ENCODE assay signal across 8 mouse cellular contexts in the genomic region with DNA sequence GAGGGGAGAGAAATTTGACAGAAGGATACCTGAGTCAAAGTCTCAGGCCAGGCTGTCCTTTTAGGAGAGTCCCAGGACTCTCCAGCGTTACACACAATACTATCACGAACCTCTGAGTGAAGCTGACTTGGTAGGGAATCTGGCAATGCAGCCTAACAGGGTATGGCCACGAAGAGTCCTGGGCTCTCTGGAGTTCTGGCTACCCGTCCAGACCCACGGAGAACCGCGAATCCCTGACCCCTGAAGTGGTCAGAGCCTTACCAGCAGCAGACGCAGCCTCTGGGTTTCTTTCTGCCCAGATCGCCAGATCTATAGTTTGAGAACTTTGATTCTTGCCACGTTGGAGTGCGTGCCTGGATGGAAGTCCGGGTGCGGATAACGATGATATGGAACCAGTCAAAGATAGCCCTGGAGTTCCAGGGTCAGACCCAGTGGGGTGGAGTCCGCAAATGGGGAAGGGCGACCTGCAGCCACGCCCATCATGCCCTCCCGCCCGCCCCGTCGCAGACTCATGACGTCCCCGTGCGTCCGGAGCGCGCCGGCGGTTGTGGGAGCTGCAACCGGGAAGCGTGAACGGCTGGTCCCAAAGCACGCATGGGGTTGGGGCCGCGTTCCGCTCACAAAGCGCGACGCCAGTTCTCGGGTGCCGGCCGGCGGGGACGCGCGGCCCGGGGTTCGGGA. TPM values are rescaled to one million over a fixed set of nuclear protein-coding genes. Genes with fewer than 3 reads are reported as not detected.
DNase-seq lines count a peak whose midpoint lies in the region; ATAC-seq and TF ChIP-seq lines count a peak whose summit lies in the region.

Gene Dhrs1, minus strand, starts transcription at position 511 of the 681 bp plus-strand sequence.
Gene Nop9, plus strand, starts transcription at position 514 of the 681 bp plus-strand sequence.

- peaks cover 43% of the 10 kb centered on the region for H3K4me1 ChIP-seq in G1E (ENCODE audit: insufficient read depth, low read depth, low read length)
- 0 out of 2 replicates have a peak, but pooled peaks cover 4% of the 10 kb centered on the region for H3K4me1 ChIP-seq in cerebellum, adult 2 months (ENCODE audit: control insufficient read depth, insufficient read depth, low read length)
- H3K4me1 ChIP-seq in forebrain, postnatal 0 days (ENCODE audit: insufficient read depth): 0 out of 2 replicates have a peak, but pooled peaks cover 12% of the 10 kb centered on the region
- peaks cover 7% of the 10 kb centered on the region; the same call in 1 of the 2 replicates for H3K4me1 ChIP-seq in lung, embryonic 14.5 days (ENCODE audit: insufficient read depth)

- H3K36me3 ChIP-seq in G1E (replicated peaks): peaks cover 68% of the 10 kb centered on the region
- peaks cover 24% of the 10 kb centered on the region for H3K36me3 ChIP-seq in forebrain, postnatal 0 days (ENCODE audit: insufficient read depth)
- peaks cover 52% of the 10 kb centered on the region for H3K36me3 ChIP-seq in lung, embryonic 14.5 days (ENCODE audit: insufficient read depth)

- peak within 1 kb of the TSS; percentile 13; the same call in 1 of the 2 replicates for H3K27ac ChIP-seq in cerebellum, adult 2 months (ENCODE audit: insufficient read depth, low read length)
- H3K27ac ChIP-seq in forebrain, postnatal 0 days (ENCODE audit: low read depth, low read length): peak within 1 kb of the TSS; percentile 62; the same call in 1 of the 2 replicates
- peak within 1 kb of the TSS; percentile 78 for H3K27ac ChIP-seq in layer of hippocampus, adult 2 months
- H3K27ac ChIP-seq in lung, embryonic 14.5 days (ENCODE audit: low read depth): peak within 1 kb of the TSS; percentile 50; the same call in 1 of the 2 replicates

- no peaks in the 10 kb centered on the region for H3K27me3 ChIP-seq in G1E (ENCODE audit: insufficient read depth, low read length)
- H3K27me3 ChIP-seq in cerebellum, adult 2 months (ENCODE audit: control insufficient read depth, insufficient read depth, low read length): no peaks in the 10 kb centered on the region
- no peaks in the 10 kb centered on the region for H3K27me3 ChIP-seq in forebrain, postnatal 0 days (ENCODE audit: insufficient read depth, low read length)
- H3K27me3 ChIP-seq in lung, embryonic 14.5 days (ENCODE audit: insufficient read depth, low read length): no peaks in the 10 kb centered on the region

- peak; percentile 55 for ATAC-seq in G1E (ENCODE audit: extremely low read depth, insufficient number of reproducible peaks, low FRiP score, poor library complexity, severe bottlenecking)
- peak; percentile 92 for ATAC-seq in forebrain, postnatal 0 days
- ATAC-seq in lung, embryonic 14.5 days (ENCODE audit: insufficient read depth): peak; percentile 84
- ATAC-seq in neutrophil, adult 5-6 weeks (ENCODE audit: extremely low read depth, insufficient number of reproducible peaks, low FRiP score, poor library complexity, severe bottlenecking): peak; percentile 78

- TF ChIP-seq POLR2A in cerebellum, adult 2 months (IDR thresholded peaks at IDR 0.05; ENCODE audit: borderline replicate concordance, insufficient read depth, low read length): peak; percentile 64; the same call in 1 of the 2 replicates

- intact Hi-C loops in heart, postnatal 36 days (cut with DNase I): loop anchor here (5.0 kb wide), 1 partner anchor 248 kb away; no protein-coding TSS in a partner anchor

- TF ChIP-seq CTCF in G1E (IDR thresholded peaks at IDR 0.05; ENCODE audit: low read depth, low read length): no peak
- no peak for TF ChIP-seq CTCF in cerebellum, adult 2 months (IDR thresholded peaks at IDR 0.05; ENCODE audit: borderline replicate concordance, insufficient read depth, low read depth, low read length)
- no peak for TF ChIP-seq CTCF in forebrain, postnatal 0 days (IDR thresholded peaks at IDR 0.05; ENCODE audit: low read depth)
- peak; percentile 35 for TF ChIP-seq CTCF in layer of hippocampus, adult 2 months (conservative IDR thresholded peaks at IDR 0.05)
- TF ChIP-seq CTCF in lung, embryonic 14.5 days (IDR thresholded peaks at IDR 0.05; ENCODE audit: low read depth): no peak

- H3K4me2 ChIP-seq in forebrain, postnatal 0 days (ENCODE audit: low read depth): peak within 1 kb of the TSS; percentile 88
- H3K4me2 ChIP-seq in lung, embryonic 14.5 days: peak within 1 kb of the TSS; percentile 98

- peak within 1 kb of the TSS; percentile 85 for H3K4me3 ChIP-seq in G1E (ENCODE audit: low read depth, low read length)
- peak within 1 kb of the TSS; percentile 83 for H3K4me3 ChIP-seq in cerebellum, adult 2 months (replicated peaks; ENCODE audit: insufficient read depth, low read depth, low read length)
- peak within 1 kb of the TSS; percentile 87 for H3K4me3 ChIP-seq in forebrain, postnatal 0 days (ENCODE audit: low read depth, low read length)
- H3K4me3 ChIP-seq in layer of hippocampus, adult 2 months: peak within 1 kb of the TSS; percentile 67
- H3K4me3 ChIP-seq in lung, embryonic 14.5 days (ENCODE audit: low read depth, low read length): peak within 1 kb of the TSS; percentile 93

- H3K9ac ChIP-seq in forebrain, postnatal 0 days: peak within 1 kb of the TSS; percentile 62
- peak within 1 kb of the TSS; percentile 82 for H3K9ac ChIP-seq in lung, embryonic 14.5 days

- DNase-seq in G1E (ENCODE audit: low spot score): peak; percentile 95
- peak; percentile 86 to 87 for DNase-seq in cerebellum, adult 2 months
- DNase-seq in forebrain, postnatal 0 days: peak; percentile 89
- DNase-seq in heart, postnatal 36 days: peak; percentile 88 to 89
- peak; percentile 84 to 89 for DNase-seq in layer of hippocampus, adult 2 months (ENCODE audit: low spot score in 2 of 2)
- peak; percentile 93 for DNase-seq in lung, embryonic 14.5 days
- DNase-seq in testis, postnatal 14 days (ENCODE audit: low spot score): peak; percentile 90

- H3K9me3 ChIP-seq in G1E (replicated peaks): no peaks in the 10 kb centered on the region
- no peaks in the 10 kb centered on the region for H3K9me3 ChIP-seq in forebrain, postnatal 0 days (ENCODE audit: low read length)
- H3K9me3 ChIP-seq in lung, embryonic 14.5 days (ENCODE audit: low read depth, low read length): no peaks in the 10 kb centered on the region

- 2% methylated on average over 48 of the region's 48 CpGs for WGBS in cerebellum, adult 2 months
- 2% methylated on average over 42 of the region's 48 CpGs for whole genome bisulfite sequencing in forebrain, postnatal 0 days
- 2% methylated on average over 47 of the region's 48 CpGs for WGBS in lung, embryonic 14.5 days

RNA-seq across cellular contexts. Expression of gene Dhrs1, which starts in this region (rescaled TPM):
- 67.7 and 86.7 TPM in 2 replicates for total RNA-seq in G1E (2014; fragmentation: Nextera tagmentation)
- total RNA-seq in G1E (2017): 39.3 and 57.2 TPM in 2 replicates
- 4.2 and 6.5 TPM in 2 replicates for polyA plus RNA-seq in G1E (2012)
- 113 and 122 TPM in 2 replicates for polyA plus RNA-seq in cerebellum, adult 2 months (2012; rRNA removed)
- total RNA-seq in forebrain, postnatal 0 days (2014; rRNA removed): 70.4 and 83.8 TPM in 2 replicates
- 83.3 and 86.0 TPM in 2 replicates for polyA plus RNA-seq in forebrain, postnatal 0 days (2015; fragmentation: Nextera tagmentation; extraction: Ambion mirVana)
- 10 to 100 TPM; 41.3 to 44.2 TPM for total RNA-seq in heart, postnatal 36 days (2021)
- 10 to 100 TPM; 82.4 to 91.1 TPM for total RNA-seq in layer of hippocampus, adult 2 months (2021)
- polyA plus RNA-seq in lung, embryonic 14.5 days (2014; fragmentation: Nextera tagmentation; extraction: Ambion mirVana): 76.7 and 79.9 TPM in 2 replicates
- total RNA-seq in neutrophil, adult 5-6 weeks (2017): 20.4 and 28.0 TPM in 2 replicates

RNA-seq across cellular contexts. Expression of gene Nop9, which starts in this region (rescaled TPM):
- total RNA-seq in G1E (2014; fragmentation: Nextera tagmentation) (23.0 and 32.6 TPM in 2 replicates), G1E (2017) (22.3 and 23.5 TPM in 2 replicates)
- 45.5 and 56.5 TPM in 2 replicates for polyA plus RNA-seq in G1E (2012)
- 10.7 and 10.8 TPM in 2 replicates for polyA plus RNA-seq in cerebellum, adult 2 months (2012; rRNA removed)
- total RNA-seq in forebrain, postnatal 0 days (2014; rRNA removed): 23.3 and 34.7 TPM in 2 replicates
- 21.4 and 25.6 TPM in 2 replicates for polyA plus RNA-seq in forebrain, postnatal 0 days (2015; fragmentation: Nextera tagmentation; extraction: Ambion mirVana)
- 10 to 100 TPM in 1 of 2 experiments, 1 to 10 TPM in 1; 8.4 to 12.8 TPM for total RNA-seq in heart, postnatal 36 days (2021)
- 10 to 100 TPM; 11.8 to 13.1 TPM for total RNA-seq in layer of hippocampus, adult 2 months (2021)
- 48.7 and 50.6 TPM in 2 replicates for polyA plus RNA-seq in lung, embryonic 14.5 days (2014; fragmentation: Nextera tagmentation; extraction: Ambion mirVana)
- total RNA-seq in neutrophil, adult 5-6 weeks (2017): 12.1 and 15.8 TPM in 2 replicates

Comparison
In these comparisons a context has a peak if more than half of its experiments do, and no peak if none do; other contexts are left out.
1. Peak in every context shown above with its lines: DNase-seq, ATAC-seq, H3K4me3 ChIP-seq and H3K27ac ChIP-seq.
2. RNA of gene Dhrs1 (polyA plus RNA-seq): 113 to 122 TPM in cerebellum, adult 2 months, 83.3 to 86.0 TPM in forebrain, postnatal 0 days and 76.7 to 79.9 TPM in lung, embryonic 14.5 days; 4.2 to 6.5 TPM in G1E; every median in the first group is over 10 times any median in the second.
3. H3K27ac ChIP-seq: peak in every context shown above with its lines; median percentile 78 in layer of hippocampus, adult 2 months; 62 in forebrain, postnatal 0 days; 50 in lung, embryonic 14.5 days; 13 in cerebellum, adult 2 months.